Mouse (Mus musculus) embryo, embryonic 11 days (tissue): Measurements from ENCODE around the gene Ltbp1.

Source experiments
- DNase-seq: peaks from one replicate; pipeline ENCODE4 v3.0.0-alpha.2; 2015

The Ltbp1 gene

GRCm38 (mm10) chr17:75067314-75067713, 61.9 kb downstream of the Ltbp1 start:
- peak; percentile 70 for DNase-seq

- no peak for DNase-seq
Measured at GRCm38 (mm10) chr17:75069232-75069631, 63.9 kb downstream of the Ltbp1 start.

GRCm38 (mm10) chr17:75071174-75071573, 65.8 kb downstream of the Ltbp1 start:
- no peak for DNase-seq

GRCm38 (mm10) chr17:75071749-75072148, 66.4 kb downstream of the Ltbp1 start:
- no peak for DNase-seq

- DNase-seq: no peak
Measured at GRCm38 (mm10) chr17:75073887-75074286, 68.5 kb downstream of the Ltbp1 start.

- no peak for DNase-seq
Measured at GRCm38 (mm10) chr17:75074978-75075699, 69.8 kb downstream of the Ltbp1 start.

GRCm38 (mm10) chr17:75081401-75081800, 76.0 kb downstream of the Ltbp1 start:
- DNase-seq: no peak

GRCm38 (mm10) chr17:75082449-75082848, 77.1 kb downstream of the Ltbp1 start:
- no peak for DNase-seq

- DNase-seq: peak; percentile 78
Measured at GRCm38 (mm10) chr17:75087296-75087941, 82.1 kb downstream of the Ltbp1 start.

GRCm38 (mm10) chr17:75088232-75088631, 82.9 kb downstream of the Ltbp1 start:
- no peak for DNase-seq

- no peak for DNase-seq
Measured at GRCm38 (mm10) chr17:75088727-75089126, 83.4 kb downstream of the Ltbp1 start.

- DNase-seq: no peak
Measured at GRCm38 (mm10) chr17:75090556-75090955, 85.2 kb downstream of the Ltbp1 start.

- DNase-seq: no peak
Measured at GRCm38 (mm10) chr17:75093563-75093962, 88.2 kb downstream of the Ltbp1 start.

GRCm38 (mm10) chr17:75094591-75094990, 89.2 kb downstream of the Ltbp1 start:
- DNase-seq: no peak

- DNase-seq: no peak
Measured at GRCm38 (mm10) chr17:75096727-75097126, 91.4 kb downstream of the Ltbp1 start.

- DNase-seq: no peak
Measured at GRCm38 (mm10) chr17:75097367-75097766, 92.0 kb downstream of the Ltbp1 start.

- DNase-seq: no peak
Measured at GRCm38 (mm10) chr17:75101215-75101614, 95.8 kb downstream of the Ltbp1 start.

GRCm38 (mm10) chr17:75101994-75102393, 96.6 kb downstream of the Ltbp1 start:
- DNase-seq: no peak

- no peak for DNase-seq
Measured at GRCm38 (mm10) chr17:75107412-75107811, 102.0 kb downstream of the Ltbp1 start.

GRCm38 (mm10) chr17:75107879-75108278, 102.5 kb downstream of the Ltbp1 start:
- no peak for DNase-seq

GRCm38 (mm10) chr17:75109081-75109716, 103.8 kb downstream of the Ltbp1 start:
- DNase-seq: no peak

- DNase-seq: no peak
Measured at GRCm38 (mm10) chr17:75110252-75111205, 105.2 kb downstream of the Ltbp1 start.

- DNase-seq: no peak
Measured at GRCm38 (mm10) chr17:75115594-75115993, 110.2 kb downstream of the Ltbp1 start.
